Mouse (Mus musculus): ENCODE data around the gene Spty2d1. TPM values are rescaled to one million over a fixed set of nuclear protein-coding genes. Genes with fewer than 3 reads are reported as not detected.

Spty2d1 gene
- 184 TPM for polyA plus RNA-seq (2017; shearing (Covaris generic))

DNA sequence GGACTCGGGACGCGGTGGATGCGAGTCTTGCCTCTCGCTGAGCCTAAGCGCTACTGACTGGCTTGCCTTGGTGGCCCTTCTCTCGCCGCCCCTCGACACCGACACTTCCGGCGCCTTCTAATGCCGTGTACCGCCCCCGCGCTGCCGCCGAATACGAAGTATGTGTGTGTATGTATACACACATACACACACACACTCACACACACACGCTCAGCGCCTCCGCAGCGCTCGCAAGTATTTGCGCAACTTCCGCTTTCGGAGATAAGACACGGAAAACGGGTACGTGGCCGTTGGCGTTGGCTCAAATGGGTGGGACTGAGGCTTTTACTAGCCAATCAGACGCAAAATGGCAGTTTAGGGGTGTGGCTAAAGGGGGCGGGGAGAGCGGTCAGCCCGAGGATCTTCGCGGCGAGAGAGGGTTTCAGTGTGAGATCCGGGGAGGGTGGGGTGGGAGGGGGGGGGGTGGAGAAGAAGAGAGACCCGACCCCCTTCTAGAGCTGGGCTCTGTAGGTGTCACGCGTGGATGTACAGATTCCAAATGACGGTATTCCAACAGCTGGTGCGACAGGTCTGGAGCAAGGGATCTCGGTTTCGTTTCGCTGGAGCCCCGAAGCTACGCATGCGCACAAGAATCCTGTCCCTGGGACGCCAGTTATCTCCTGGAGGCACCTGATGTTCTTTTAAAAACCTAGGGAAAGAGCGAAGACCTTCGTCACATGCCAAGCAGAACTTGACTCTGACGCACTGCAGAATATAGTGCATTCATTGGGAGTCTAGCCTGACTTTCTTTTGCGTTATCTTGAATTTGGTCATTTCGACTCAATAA is at the start of gene Spty2d1:
Gene Spty2d1, minus strand, starts transcription at position 244 of the 826 bp plus-strand sequence.

DNA sequence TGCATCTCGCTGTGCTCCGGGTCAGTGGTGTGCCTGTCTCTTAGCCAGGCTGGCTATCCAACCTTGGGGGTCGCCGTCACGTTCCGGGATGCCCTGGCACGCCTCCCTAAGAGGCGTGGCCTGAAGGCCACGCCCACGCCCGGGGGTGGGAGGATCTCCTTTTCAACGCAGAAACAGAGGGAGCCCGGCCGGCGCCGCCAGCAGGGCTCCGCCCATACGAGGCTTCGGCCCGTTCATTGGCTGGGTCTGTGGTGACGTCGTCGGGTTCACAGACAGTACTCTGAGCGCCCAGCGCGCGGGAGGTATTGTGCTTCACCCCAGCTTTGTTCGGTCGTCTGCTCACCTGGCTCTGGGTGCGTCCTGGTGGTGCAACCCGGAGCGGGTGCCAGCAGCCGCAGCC is 42.2 kb upstream of the Spty2d1 start, which contains the start of gene Tmem86a:
Gene Tmem86a, plus strand, starts transcription at position 236 of the 400 bp plus-strand sequence.

DNA sequence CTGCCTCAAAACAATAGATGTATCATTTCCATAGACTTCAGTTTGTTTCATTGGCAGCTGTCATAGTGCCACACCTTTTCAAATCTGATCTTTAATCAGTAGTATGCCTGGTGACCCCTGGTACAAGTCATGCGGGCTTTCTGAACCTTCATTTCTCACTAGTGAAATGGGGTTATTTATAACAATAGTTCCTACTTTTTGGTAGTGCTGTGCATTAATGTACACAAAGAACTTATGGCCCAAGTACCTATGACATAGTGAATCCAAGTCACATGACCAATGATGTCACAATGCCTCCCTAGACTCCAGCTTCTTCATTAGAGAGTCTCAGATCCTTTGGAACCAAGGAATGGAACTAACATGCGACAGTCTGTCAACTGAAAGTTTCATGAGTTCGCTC is 24.9 kb downstream of the Spty2d1 start, which contains the start of gene Gm9999:
Gene Gm9999, plus strand, starts transcription at position 301 of the 400 bp plus-strand sequence.

GRCm38 (mm10) chr7:46957831-46958691 is 50.1 kb downstream of the Spty2d1 start, which contains the start of gene Uevld:
Gene Uevld (minus strand): TSS chr7:46958527.

Other genes with a start within 250 kb of the Spty2d1 start
- 41.5 TPM for gene Hps5, start 212.3 kb downstream of the Spty2d1 start, polyA plus RNA-seq (2017; shearing (Covaris generic))
- 45.5 TPM for gene Gtf2h1, start 212.3 kb downstream of the Spty2d1 start, polyA plus RNA-seq (2017; shearing (Covaris generic))
- gene Ldha, start 166.9 kb downstream of the Spty2d1 start, polyA plus RNA-seq (2017; shearing (Covaris generic)), result 994 TPM
- gene Ldhc, start 147.2 kb downstream of the Spty2d1 start, polyA plus RNA-seq (2017; shearing (Covaris generic)), result not detected
- 112 TPM for gene Tsg101, start 88.4 kb downstream of the Spty2d1 start, polyA plus RNA-seq (2017; shearing (Covaris generic))
- gene Uevld, start 49.9 kb downstream of the Spty2d1 start, polyA plus RNA-seq (2017; shearing (Covaris generic)), result 4.6 TPM
- gene Gm9999, start 24.8 kb downstream of the Spty2d1 start, polyA plus RNA-seq (2017; shearing (Covaris generic)), result not detected
- 4.8 TPM for gene Tmem86a, start 42.2 kb upstream of the Spty2d1 start, polyA plus RNA-seq (2017; shearing (Covaris generic))
- gene Ptpn5, start 125.3 kb upstream of the Spty2d1 start, polyA plus RNA-seq (2017; shearing (Covaris generic)), result 4.9 TPM
- gene Mrgpra6, start 196.5 kb upstream of the Spty2d1 start, polyA plus RNA-seq (2017; shearing (Covaris generic)), result not detected
- not detected for gene Mrgpra9, start 244.4 kb upstream of the Spty2d1 start, polyA plus RNA-seq (2017; shearing (Covaris generic))